Comparison of ENCODE assay signal across 28 mouse cellular contexts in genomic region chr3:102141893-102142292, GRCm38 (mm10). TPM values are rescaled to one million over a fixed set of nuclear protein-coding genes. Genes with fewer than 3 reads are reported as not detected.
DNase-seq lines count a peak whose midpoint lies in the region; TF ChIP-seq lines count a peak whose summit lies in the region.
"Had no signal": no experiment of that assay in that cellular context is flagged by ENCODE, and none has a peak within 500 bp of the region (broad histone marks: within the 10 kb centered on the region; RNA-seq: fewer than 3 reads in every experiment).

No protein-coding gene starts in this region.

- no peak overlapping the region for H3K4me3 ChIP-seq in myocyte
- H3K4me3 ChIP-seq: embryonic facial prominence, embryonic 10.5 days; embryonic facial prominence, embryonic 15.5 days; hindbrain, embryonic 12.5 days; limb, embryonic 10.5 days; limb, embryonic 15.5 days; liver, embryonic 15.5 days; neural tube, embryonic 12.5 days had no signal

- DNase-seq in right cerebral cortex, adult 18-20 months: peak; percentile 8
- no peak for DNase-seq in right cerebral cortex, postnatal 14 days
- DNase-seq in NIH3T3 (ENCODE audit: low read depth): peak; percentile 51
- DNase-seq in left cerebral cortex, postnatal 36 days (ENCODE audit: low spot score in 2 of 2): no peak
- no peak for DNase-seq in liver
- no peak for DNase-seq in urinary bladder, postnatal 14 days (ENCODE audit: low spot score)
- DNase-seq: adrenal gland, postnatal 36 days; B cell, adult 2 months; cerebellum, adult 8-10 months; cerebellum, postnatal 25 days; gastrocnemius, postnatal 10 days; kidney, adult 8-10 months; layer of hippocampus, postnatal 36 days; lung, embryonic 14.5 days; lung, postnatal 14 days; spleen, adult 18-20 months had no signal

- H3K4me2 ChIP-seq in myocyte (ENCODE audit: low read depth): peak overlapping the region; percentile 22
- H3K4me2 ChIP-seq: embryonic facial prominence, embryonic 15.5 days; hindbrain, embryonic 12.5 days; limb, embryonic 15.5 days; liver, embryonic 15.5 days; lung, embryonic 14.5 days; midbrain, embryonic 11.5 days; neural tube, embryonic 12.5 days had no signal

- H3ac ChIP-seq in myocyte (ENCODE audit: control insufficient read depth, insufficient read length): no peak overlapping the region

- intact Hi-C loops in left cerebral cortex, postnatal 36 days (cut with DNase I): no loop called here

- no peaks in the 10 kb centered on the region for H3K79me2 ChIP-seq in myocyte (ENCODE audit: control insufficient read depth, insufficient read depth)

- no peak for TF ChIP-seq POLR2A in myocyte (IDR thresholded peaks at IDR 0.05; ENCODE audit: insufficient read length, low read depth)

- no peaks in the 10 kb centered on the region for H3K36me3 ChIP-seq in myocyte (ENCODE audit: control insufficient read depth, insufficient read depth)
- H3K36me3 ChIP-seq: embryonic facial prominence, embryonic 10.5 days; embryonic facial prominence, embryonic 15.5 days; hindbrain, embryonic 12.5 days; limb, embryonic 10.5 days; limb, embryonic 15.5 days; liver, embryonic 15.5 days; neural tube, embryonic 12.5 days had no signal

- H3K27me3 ChIP-seq in myocyte (ENCODE audit: control insufficient read depth, insufficient read depth, insufficient read length): no peaks in the 10 kb centered on the region
- H3K27me3 ChIP-seq: CH12.LX; embryonic facial prominence, embryonic 15.5 days; hindbrain, embryonic 12.5 days; limb, embryonic 15.5 days; neural tube, embryonic 12.5 days; Patski had no signal

TF ChIP-seq in myocyte, 11 proteins besides CTCF, POLR2A, EP300 and RAD21:
- no peak for TF ChIP-seq TCF3 (IDR thresholded peaks at IDR 0.05; ENCODE audit: insufficient read length, low read depth)
- TF ChIP-seq POLR2AphosphoS2 (IDR thresholded peaks at IDR 0.05; ENCODE audit: insufficient read length, low read depth): peak; percentile 0

RNA-seq across cellular contexts. Expression of gene Casq2, which starts 55.7 kb away (rescaled TPM):
- 482 TPM for polyA plus RNA-seq in myocyte (2012; fragmentation: generic; extraction: Trizol)
- 1 to 10 TPM; 1.2 TPM for total RNA-seq in left cerebral cortex, postnatal 36 days (2021)
- total RNA-seq: CH12.LX; granulocyte monocyte progenitor cell, adult 5-6 weeks had no signal
- polyA plus RNA-seq: midbrain, embryonic 11.5 days had no signal

Comparison
In these comparisons a context has a peak if more than half of its experiments do, and no peak if none do; other contexts are left out.
1. DNase-seq: peak in right cerebral cortex, adult 18-20 months (single experiment) and NIH3T3 (single experiment); none in right cerebral cortex, postnatal 14 days (single experiment), left cerebral cortex, postnatal 36 days (0 of 2), liver (single experiment) and urinary bladder, postnatal 14 days (single experiment).